Mouse (Mus musculus): ENCODE data around the gene Birc3.

DNA sequence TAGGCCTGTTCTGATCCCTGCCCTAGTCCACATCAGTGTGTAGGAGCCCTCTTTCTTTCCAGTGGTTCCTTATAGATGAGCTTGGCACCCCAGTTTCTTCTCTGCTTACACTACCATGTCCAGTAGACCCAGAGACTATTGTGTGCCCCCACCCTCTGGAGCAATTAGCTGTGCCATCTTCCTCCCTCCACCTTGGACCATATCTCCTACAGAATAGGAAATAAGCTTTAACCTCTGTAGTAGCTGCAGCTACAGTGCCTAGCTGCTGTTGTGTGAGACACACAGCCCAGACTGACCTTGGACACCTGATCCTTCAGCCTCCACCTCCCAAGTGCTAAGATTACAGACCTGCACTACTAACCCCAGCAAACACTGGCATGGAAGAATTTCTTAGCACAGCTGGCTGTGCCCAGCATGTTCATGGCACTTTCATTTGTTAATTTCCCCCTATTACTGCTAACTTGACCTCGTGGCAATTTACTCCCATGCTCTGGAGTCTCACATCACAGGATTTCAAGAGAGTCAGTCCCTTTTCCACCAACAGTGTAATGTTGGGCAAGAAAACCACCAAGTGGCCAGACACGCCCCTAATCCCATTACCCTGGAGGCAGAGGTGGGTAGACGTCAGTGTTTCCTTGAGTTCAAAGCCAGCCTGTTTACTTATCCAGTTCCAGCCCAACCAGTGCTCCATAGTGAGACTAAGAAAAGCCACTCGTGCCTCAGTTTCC lies 1.5 kb downstream of the Birc3 start:
- TF ChIP-seq EP300 (IDR thresholded peaks at IDR 0.05; ENCODE audit: low read depth) (no peak), CTCF (IDR thresholded peaks at IDR 0.05; ENCODE audit: low read depth) (no peak)

All from liver, postnatal 0 days (tissue).